Mouse (Mus musculus) limb, embryonic 14.5 days (tissue): ENCODE data around the gene Itpk1. TPM values are rescaled to one million over a fixed set of nuclear protein-coding genes. Genes with fewer than 3 reads are reported as not detected.

Experiments used
- ATAC-seq: fragments of 200-750 bp; cut with Nextera tagmentation; 2 replicates; pipeline ENCODE4 v1.8.0; 2017; ENCODE audit warnings: low read depth, moderate number of reproducible peaks, moderate TSS enrichment; ENCODE audit not compliant: low FRiP score
- DNase-seq: peaks from one replicate; pipeline ENCODE4 v3.0.0-alpha.2; 2015; ENCODE audit warnings: low spot score
- H3K27ac ChIP-seq: fragments of 300-500 bp; sonication (generic); replicated peaks from 2 replicates; pipeline ENCODE4 v1.5.1; 2014; ENCODE audit warnings: low read depth, mild to moderate bottlenecking, low read length, moderate library complexity, mixed read lengths
- H3K27me3 ChIP-seq: fragments of 300-500 bp; sonication (generic); 2 replicates; pipeline ENCODE4 v1.6.1; 2014; ENCODE audit warnings: low read length, mixed read lengths; ENCODE audit not compliant: control insufficient read depth, insufficient read depth
- H3K36me3 ChIP-seq: fragments of 300-500 bp; sonication (generic); 2 replicates; pipeline ENCODE4 v1.6.1; 2014; ENCODE audit warnings: mild to moderate bottlenecking, low read length, moderate library complexity, mixed read lengths; ENCODE audit not compliant: control insufficient read depth, insufficient read depth
- H3K4me1 ChIP-seq: fragments of 300-500 bp; sonication (generic); 2 replicates; pipeline ENCODE4 v1.6.1; 2014; ENCODE audit warnings: antibody characterized with exemption, low read length, mixed read lengths; ENCODE audit not compliant: control insufficient read depth, insufficient read depth
- H3K4me2 ChIP-seq: fragments of 300-500 bp; sonication (generic); replicated peaks from 2 replicates; pipeline ENCODE4 v1.6.1; 2014; ENCODE audit warnings: low read depth, mild to moderate bottlenecking, low read length, moderate library complexity; ENCODE audit not compliant: severe bottlenecking
- H3K4me3 ChIP-seq: fragments of 300-500 bp; sonication (generic); replicated peaks from 2 replicates; pipeline ENCODE4 v1.5.1; 2014; ENCODE audit warnings: low read length
- H3K9ac ChIP-seq: fragments of 300-500 bp; sonication (generic); 2 replicates; pipeline ENCODE4 v1.6.1; 2014; ENCODE audit warnings: mild to moderate bottlenecking, low read depth, low read length, moderate library complexity; ENCODE audit not compliant: severe bottlenecking
- H3K9me3 ChIP-seq: fragments of 300-500 bp; sonication (generic); 2 replicates; pipeline ENCODE4 v1.6.1; 2016; ENCODE audit warnings: low read length; ENCODE audit not compliant: control insufficient read depth
- POLR2A ChIP-seq: fragments of 200-500 bp; IDR thresholded peaks from 2 replicates; pipeline ENCODE4 v1.8.0; 2012; ENCODE audit warnings: inconsistent platforms, mild to moderate bottlenecking, moderate library complexity, borderline replicate concordance; ENCODE audit not compliant: insufficient read depth, insufficient read length; ENCODE audit errors: extremely low read depth
- WGBS: fragments of 180-500 bp; shearing (Covaris S2); extraction: QIAGEN DNeasy Blood & Tissue Kit; methylation state at CpG from one replicate; pipeline ENCODE4 v1.1.7; 2014; 5-methylcytosine and 5-hydroxymethylcytosine counted together
- polyA plus RNA-seq, 2 experiments: library from polyadenylated mRNA; depleted of rRNA in 1 of 2; stranded (reverse) in 1 of 2; unstranded in 1 of 2; fragments of >200 nt; fragmentation: Nextera tagmentation in 1 of 2; extraction: Ambion mirVana in 1 of 2; gene quantifications; 2 replicates each; pipeline versions ENCODE4 v1.2.1 to v1.2.3; 2012 to 2014

The Itpk1 gene
- polyA plus RNA-seq, 2 experiments, result 8.3 to 10.3 TPM

DNA sequence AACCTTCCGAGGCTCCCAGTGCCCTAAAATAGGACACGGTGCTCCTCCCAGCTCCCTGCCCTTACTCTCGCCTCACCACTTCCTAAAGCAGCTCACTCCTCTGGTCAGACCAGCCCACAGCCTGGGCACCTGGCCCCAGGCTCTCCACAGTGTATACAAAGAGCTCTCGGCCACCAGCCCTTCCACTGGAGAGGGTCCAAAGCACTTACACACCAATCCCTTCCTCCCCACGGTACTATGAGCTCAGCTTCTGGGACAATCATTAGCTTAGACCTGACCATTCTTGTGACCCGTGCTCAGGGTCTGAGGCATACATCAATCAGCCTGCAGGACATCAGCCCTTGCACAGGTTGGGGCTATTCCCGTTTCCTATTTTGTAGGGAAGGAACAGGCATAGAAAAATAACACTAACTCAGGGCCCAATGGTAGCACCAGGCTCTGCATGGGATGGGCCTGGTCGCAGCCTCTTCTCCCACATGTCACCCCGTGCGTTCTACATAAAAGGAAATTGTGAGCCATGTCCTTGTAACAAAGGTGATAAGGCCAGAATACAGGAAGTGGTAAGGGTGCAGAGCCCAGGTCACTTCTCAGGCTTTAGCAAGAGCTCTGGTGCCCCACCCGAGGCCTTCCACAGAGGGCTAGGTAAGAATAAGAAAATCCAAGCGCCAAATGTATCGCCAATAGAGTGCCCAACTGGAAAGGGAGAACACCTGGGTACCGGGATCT lies 56.7 kb downstream of the Itpk1 start:
- DNase-seq (no peak), ATAC-seq (no peak)
- Histone ChIP-seq H3K4me3 (no peak overlapping the region), H3K36me3 (no peaks in the 10 kb centered on the region), H3K27ac (no peak overlapping the region), H3K4me1 (peaks cover 15% of the 10 kb centered on the region), H3K9me3 (no peaks in the 10 kb centered on the region), H3K27me3 (no peaks in the 10 kb centered on the region), H3K4me2 (no peak overlapping the region), H3K9ac (no peak overlapping the region)
- TF ChIP-seq POLR2A, result no peak
- WGBS, result 75% methylated on average over 14 of the region's 14 CpGs

DNA sequence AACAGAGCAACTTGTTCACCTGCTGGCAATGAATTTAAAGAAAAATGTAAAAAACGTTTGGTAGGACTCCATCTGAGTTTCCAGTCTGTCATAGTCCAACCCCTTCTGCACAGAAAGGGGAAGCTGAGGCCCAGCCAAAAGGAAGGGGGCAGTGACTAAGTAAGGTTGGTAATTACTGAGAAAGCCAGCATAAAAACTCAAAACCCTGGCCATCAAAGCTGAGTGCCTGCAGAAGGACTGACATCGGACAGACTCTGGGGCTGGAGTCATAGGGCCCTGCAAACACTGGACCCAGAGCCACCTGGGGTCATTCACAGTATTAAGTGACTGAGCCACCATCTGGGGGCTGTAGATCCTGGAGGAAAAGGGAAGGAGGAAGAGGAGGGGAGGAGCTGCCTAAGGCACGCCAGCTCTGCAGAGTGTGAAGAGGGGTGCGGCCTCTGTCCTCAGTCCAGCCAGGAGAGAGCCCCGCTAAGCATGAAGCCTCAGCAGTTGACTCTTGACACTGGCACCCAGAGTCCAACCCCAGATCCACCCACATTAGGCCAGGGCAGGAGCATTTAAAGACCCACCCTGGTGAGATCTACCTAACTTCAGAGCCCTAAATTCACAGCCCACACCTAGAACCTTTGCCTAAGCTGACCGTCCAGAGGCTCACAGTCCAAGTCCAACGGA lies 58.0 kb downstream of the Itpk1 start:
- 70% methylated on average over 7 of the region's 7 CpGs for WGBS
- Histone ChIP-seq H3K4me3 (no peak overlapping the region), H3K9ac (no peak overlapping the region), H3K4me1 (peaks cover 12% of the 10 kb centered on the region), H3K4me2 (no peak overlapping the region), H3K9me3 (no peaks in the 10 kb centered on the region), H3K27me3 (no peaks in the 10 kb centered on the region), H3K36me3 (no peaks in the 10 kb centered on the region), H3K27ac (no peak overlapping the region)
- DNase-seq (no peak), ATAC-seq (no peak)
- TF ChIP-seq POLR2A, result no peak

DNA sequence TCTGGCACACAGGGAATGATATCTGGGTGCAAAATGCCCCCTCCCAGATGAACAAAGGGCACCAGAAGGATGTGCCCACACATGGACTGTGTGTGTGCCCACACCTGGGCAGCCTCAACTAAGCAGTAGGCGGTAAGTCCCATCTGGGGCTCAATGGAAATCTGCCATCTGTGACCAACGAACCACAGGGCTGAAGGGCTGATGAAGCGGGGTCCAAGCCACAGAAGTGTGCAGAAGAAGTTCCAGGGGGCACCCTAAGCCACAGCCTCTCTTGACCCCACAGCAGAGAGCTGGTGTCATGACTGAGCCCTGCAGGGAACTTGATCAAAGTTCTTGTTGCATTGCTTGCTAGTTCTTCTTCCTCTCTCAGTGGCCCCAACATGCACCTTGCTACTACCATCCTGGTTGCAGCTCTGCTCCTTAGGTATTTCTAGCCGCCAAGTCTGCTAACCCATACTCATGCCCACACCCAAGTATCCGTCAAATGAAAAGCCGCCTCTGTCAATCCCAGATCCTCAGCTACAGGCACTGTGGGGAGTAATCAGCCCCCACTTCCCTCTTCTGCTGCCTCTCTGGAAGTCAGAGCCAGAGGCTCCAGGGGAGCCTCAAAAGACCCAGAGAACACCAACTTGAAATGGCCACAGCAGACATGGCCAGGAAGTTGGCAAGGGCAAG lies 58.7 kb downstream of the Itpk1 start:
- Histone ChIP-seq H3K27ac (no peak overlapping the region), H3K9me3 (no peaks in the 10 kb centered on the region), H3K4me2 (no peak overlapping the region), H3K4me1 (peaks cover 6% of the 10 kb centered on the region), H3K4me3 (no peak overlapping the region), H3K9ac (no peak overlapping the region), H3K27me3 (no peaks in the 10 kb centered on the region), H3K36me3 (no peaks in the 10 kb centered on the region)
- 92% methylated on average over 6 of the region's 6 CpGs for WGBS
- ATAC-seq, result no peak
- DNase-seq, result no peak
- TF ChIP-seq POLR2A, result no peak

DNA sequence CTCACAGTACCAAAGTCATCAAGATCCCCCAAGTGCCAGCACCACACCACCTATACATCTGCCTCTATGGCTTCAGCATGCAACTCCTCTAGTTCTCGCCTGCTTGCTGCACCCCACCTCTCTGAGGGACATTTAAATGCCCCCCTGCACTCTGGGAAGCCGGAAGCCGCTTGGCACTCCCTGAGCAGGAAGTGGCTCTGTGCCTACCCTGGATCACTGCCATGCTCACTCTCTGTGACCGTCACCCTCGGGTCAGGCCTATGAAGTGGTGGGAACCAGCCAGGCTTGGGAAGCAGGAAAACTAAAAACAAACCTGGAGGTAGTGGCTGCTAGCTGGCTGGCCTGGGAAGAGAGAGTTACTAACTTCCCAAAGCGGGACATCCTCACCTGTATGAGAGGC lies 61.4 kb downstream of the Itpk1 start:
- no peak for TF ChIP-seq POLR2A
- Histone ChIP-seq H3K4me1 (peaks cover 11% of the 10 kb centered on the region), H3K36me3 (no peaks in the 10 kb centered on the region), H3K27ac (no peak overlapping the region), H3K9ac (no peak overlapping the region), H3K27me3 (no peaks in the 10 kb centered on the region), H3K9me3 (no peaks in the 10 kb centered on the region), H3K4me3 (no peak overlapping the region), H3K4me2 (no peak overlapping the region)
- DNase-seq (no peak), ATAC-seq (no peak)
- WGBS, result 79% methylated on average over 6 of the region's 6 CpGs

DNA sequence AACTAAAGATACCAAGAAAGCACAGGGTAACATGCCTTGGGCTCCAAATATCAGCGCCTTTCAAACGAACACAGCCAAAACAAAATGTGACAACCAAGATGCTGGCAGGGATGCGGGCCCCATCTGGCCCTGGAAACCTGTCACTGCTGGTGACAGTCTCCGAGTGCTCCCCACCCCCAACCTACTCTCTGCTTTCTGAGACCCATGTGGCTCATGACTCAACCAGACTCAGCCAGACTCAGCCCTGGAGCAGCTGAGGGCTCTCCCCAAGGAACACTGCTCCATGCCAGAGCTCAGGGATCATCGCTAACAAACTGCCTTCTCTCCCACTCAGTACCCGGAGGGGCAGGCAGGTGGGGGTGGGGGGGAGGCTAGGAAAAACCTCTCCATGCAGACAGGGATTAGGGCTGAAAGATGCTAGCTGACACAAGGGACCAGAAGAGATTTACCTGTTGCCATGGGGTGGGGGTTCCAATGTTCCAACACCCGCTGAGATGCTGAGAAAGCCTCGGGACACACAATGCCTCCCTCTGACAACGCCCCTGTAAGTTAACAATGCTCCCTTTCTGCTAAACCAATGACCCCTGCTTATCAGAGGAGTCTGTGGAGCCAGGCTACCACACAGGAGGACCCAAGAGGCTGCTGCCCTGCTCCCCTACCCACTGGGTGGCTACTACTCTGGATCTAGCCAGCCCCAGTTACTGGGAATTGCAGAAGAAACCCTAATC lies 64.1 kb downstream of the Itpk1 start:
- Histone ChIP-seq H3K27me3 (no peaks in the 10 kb centered on the region), H3K4me1 (peaks cover 7% of the 10 kb centered on the region), H3K9ac (no peak overlapping the region), H3K9me3 (no peaks in the 10 kb centered on the region), H3K27ac (no peak overlapping the region), H3K36me3 (no peaks in the 10 kb centered on the region), H3K4me3 (no peak overlapping the region), H3K4me2 (no peak overlapping the region)
- ATAC-seq (no peak), DNase-seq (no peak)
- WGBS, result 56% methylated on average over 9 of the region's 9 CpGs
- no peak for TF ChIP-seq POLR2A
